Mouse (Mus musculus): Measurements from ENCODE around the gene Mysm1. TPM values are rescaled to one million over a fixed set of nuclear protein-coding genes. Genes with fewer than 3 reads are reported as not detected.

Mysm1 gene
- polyA plus RNA-seq, 1 experiment from 2014 or later = 25.2 TPM

DNA sequence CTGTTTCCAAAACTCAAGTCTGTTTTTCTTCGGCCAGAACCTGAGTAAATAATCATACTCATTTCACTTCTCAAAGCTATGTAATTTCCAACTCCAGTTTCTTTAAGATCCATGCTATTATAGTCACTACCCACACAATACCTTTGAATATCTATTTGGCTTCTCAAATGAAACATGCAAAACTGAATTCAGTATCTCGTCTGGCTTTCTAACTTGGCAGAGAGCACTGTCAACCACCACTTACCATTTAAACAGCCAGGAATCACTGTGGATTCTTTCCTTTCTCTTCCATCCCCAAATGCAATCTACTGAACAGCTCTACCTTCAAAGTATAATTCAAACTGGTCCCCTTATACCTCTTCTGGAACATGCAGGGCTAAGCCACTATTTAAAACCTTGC, 5.6 kb downstream of the Mysm1 start:
- 84% methylated on average over 2 of the region's 2 CpGs for WGBS
- H3K9ac ChIP-seq (replicated peaks; ENCODE audit: low read length) = no peak overlapping the region
- H3K9me3 ChIP-seq (ENCODE audit: low read length) = no peaks in the 10 kb centered on the region
- H3K36me3 ChIP-seq (ENCODE audit: insufficient read depth, low read length) = peaks cover 18% of the 10 kb centered on the region; the same call in 1 of the 2 replicates
- H3K4me3 ChIP-seq (ENCODE audit: low read length) = no peak overlapping the region
- no peak overlapping the region for H3K27ac ChIP-seq (ENCODE audit: low read length)
- H3K27me3 ChIP-seq (ENCODE audit: insufficient read depth, low read length) = no peaks in the 10 kb centered on the region
- ATAC-seq (ENCODE audit: low FRiP score, low TSS enrichment) = no peak
- H3K4me2 ChIP-seq (replicated peaks; ENCODE audit: low read depth, low read length) = no peak overlapping the region
- peaks cover 13% of the 10 kb centered on the region for H3K4me1 ChIP-seq (ENCODE audit: insufficient read depth, low read length)

GRCm38 (mm10) chr4:94952773-94953172, 26.1 kb downstream of the Mysm1 start:
- no peaks in the 10 kb centered on the region for H3K27me3 ChIP-seq (ENCODE audit: insufficient read depth, low read length)
- no peak overlapping the region for H3K27ac ChIP-seq (ENCODE audit: low read length)
- no peak overlapping the region for H3K4me2 ChIP-seq (replicated peaks; ENCODE audit: low read depth, low read length)
- no peaks in the 10 kb centered on the region for H3K4me1 ChIP-seq (ENCODE audit: insufficient read depth, low read length)
- peaks cover 47% of the 10 kb centered on the region for H3K36me3 ChIP-seq (ENCODE audit: insufficient read depth, low read length)
- 78% methylated on average over 3 of the region's 3 CpGs for WGBS
- no peak for ATAC-seq (ENCODE audit: low FRiP score, low TSS enrichment)
- H3K9ac ChIP-seq (replicated peaks; ENCODE audit: low read length) = no peak overlapping the region
- H3K4me3 ChIP-seq (ENCODE audit: low read length) = no peak overlapping the region
- H3K9me3 ChIP-seq (ENCODE audit: low read length) = no peaks in the 10 kb centered on the region

DNA sequence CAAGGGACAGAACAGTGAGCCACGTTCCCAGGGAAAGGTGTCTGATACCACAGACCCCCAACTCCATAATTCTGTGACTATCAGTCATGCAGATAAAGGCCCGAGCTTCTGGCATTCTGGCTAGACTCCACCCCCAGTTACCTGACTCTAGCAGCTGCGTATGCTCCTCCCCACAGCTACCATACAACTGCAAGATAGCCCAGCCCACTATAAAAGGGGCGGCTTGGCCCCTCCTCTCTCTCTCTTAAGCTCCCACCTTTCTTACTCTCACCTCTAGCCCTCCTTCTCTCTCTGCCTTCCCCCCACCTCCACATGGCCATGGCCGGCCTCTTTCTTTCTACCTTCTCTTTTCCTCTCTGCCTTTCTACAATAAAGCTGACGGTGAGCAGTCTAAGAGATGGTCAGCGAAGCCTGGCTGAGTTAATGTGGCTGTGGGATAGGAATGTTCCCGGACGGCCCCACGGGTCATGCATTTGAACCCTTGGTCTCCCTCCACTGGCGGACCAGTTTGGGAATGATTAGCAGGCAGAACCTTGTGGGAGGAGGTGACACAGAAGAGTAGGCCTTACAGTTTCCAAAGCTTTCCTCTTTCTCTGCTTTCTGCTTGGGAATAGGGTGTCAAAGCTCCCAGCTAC, 37.6 kb downstream of the Mysm1 start:
- ATAC-seq (ENCODE audit: low FRiP score, low TSS enrichment) = peak; percentile 97
- no peak overlapping the region for H3K9ac ChIP-seq (replicated peaks; ENCODE audit: low read length)
- no peak overlapping the region for H3K4me2 ChIP-seq (replicated peaks; ENCODE audit: low read depth, low read length)
- WGBS = 52% methylated on average over 11 of the region's 11 CpGs
- no peaks in the 10 kb centered on the region for H3K9me3 ChIP-seq (ENCODE audit: low read length)
- peaks cover 40% of the 10 kb centered on the region; the same call in 1 of the 2 replicates for H3K36me3 ChIP-seq (ENCODE audit: insufficient read depth, low read length)
- no peaks in the 10 kb centered on the region for H3K4me1 ChIP-seq (ENCODE audit: insufficient read depth, low read length)
- no peak overlapping the region for H3K4me3 ChIP-seq (ENCODE audit: low read length)
- no peaks in the 10 kb centered on the region for H3K27me3 ChIP-seq (ENCODE audit: insufficient read depth, low read length)
- H3K27ac ChIP-seq (ENCODE audit: low read length) = peak overlapping the region; percentile 88

- Histone ChIP-seq H3K4me3 (ENCODE audit: low read length) (no peak within 1 kb of the TSS), H3K36me3 (ENCODE audit: insufficient read depth, low read length) (no peaks in the 10 kb centered on the region), H3K4me1 (ENCODE audit: insufficient read depth, low read length) (no peaks in the 10 kb centered on the region), H3K27me3 (ENCODE audit: insufficient read depth, low read length) (no peaks in the 10 kb centered on the region), H3K9me3 (ENCODE audit: low read length) (no peaks in the 10 kb centered on the region), H3K27ac (ENCODE audit: low read length) (no peak within 1 kb of the TSS), H3K9ac (replicated peaks; ENCODE audit: low read length) (no peak within 1 kb of the TSS), H3K4me2 (replicated peaks; ENCODE audit: low read depth, low read length) (no peak within 1 kb of the TSS)
- no peak for ATAC-seq (ENCODE audit: low FRiP score, low TSS enrichment)
These were observed 50.2 kb downstream of the Mysm1 start, which contains the start of gene Eqtn for GRCm38 (mm10) chr4:94928743-94929142. Eqtn (minus strand) TSS chr4:94928843.

GRCm38 (mm10) chr4:94901780-94902179, 77.1 kb downstream of the Mysm1 start:
- Histone ChIP-seq H3K9me3 (ENCODE audit: low read length) (no peaks in the 10 kb centered on the region), H3K4me1 (ENCODE audit: insufficient read depth, low read length) (no peaks in the 10 kb centered on the region), H3K4me2 (replicated peaks; ENCODE audit: low read depth, low read length) (no peak overlapping the region), H3K27ac (ENCODE audit: low read length) (no peak overlapping the region), H3K4me3 (ENCODE audit: low read length) (no peak overlapping the region), H3K27me3 (ENCODE audit: insufficient read depth, low read length) (no peaks in the 10 kb centered on the region), H3K36me3 (ENCODE audit: insufficient read depth, low read length) (no peaks in the 10 kb centered on the region), H3K9ac (replicated peaks; ENCODE audit: low read length) (no peak overlapping the region)
- 61% methylated on average over 3 of the region's 3 CpGs for WGBS
- ATAC-seq (ENCODE audit: low FRiP score, low TSS enrichment) = no peak

DNA sequence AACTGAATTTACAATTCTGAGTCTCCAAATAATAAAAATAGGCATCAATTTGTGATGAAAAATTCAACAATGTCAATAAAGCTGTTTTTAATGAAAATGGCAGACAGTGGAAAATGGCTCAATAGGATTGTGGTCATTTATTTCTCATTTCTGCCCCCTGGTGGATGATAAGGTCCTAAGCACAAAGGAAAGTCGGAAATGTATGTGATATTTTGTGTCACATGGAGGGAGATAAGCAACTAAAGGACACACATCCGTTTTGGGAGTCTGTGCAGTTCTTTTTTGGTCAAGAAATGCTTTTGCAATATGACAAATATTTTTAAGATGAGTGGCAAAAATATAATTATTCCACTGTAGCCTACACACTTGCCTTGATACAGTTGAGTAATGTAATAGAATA, 78.2 kb downstream of the Mysm1 start:
- Histone ChIP-seq H3K4me2 (replicated peaks; ENCODE audit: low read depth, low read length) (no peak overlapping the region), H3K4me1 (ENCODE audit: insufficient read depth, low read length) (no peaks in the 10 kb centered on the region), H3K27me3 (ENCODE audit: insufficient read depth, low read length) (no peaks in the 10 kb centered on the region), H3K9ac (replicated peaks; ENCODE audit: low read length) (no peak overlapping the region), H3K36me3 (ENCODE audit: insufficient read depth, low read length) (no peaks in the 10 kb centered on the region), H3K27ac (ENCODE audit: low read length) (no peak overlapping the region), H3K4me3 (ENCODE audit: low read length) (no peak overlapping the region), H3K9me3 (ENCODE audit: low read length) (no peaks in the 10 kb centered on the region)
- ATAC-seq (ENCODE audit: low FRiP score, low TSS enrichment) = no peak
- WGBS = 22% methylated on average over 2 of the region's 2 CpGs

Other genes with a start within 250 kb of the Mysm1 start
- gene Tek, start 239.8 kb downstream of the Mysm1 start, polyA plus RNA-seq (2015; fragmentation: Nextera tagmentation; extraction: Ambion mirVana) = 41.3 and 44.3 TPM in 2 replicates
- not detected in 2 replicates for gene Eqtn, start 50.3 kb downstream of the Mysm1 start, polyA plus RNA-seq (2015; fragmentation: Nextera tagmentation; extraction: Ambion mirVana)
- gene Jun, start 73.1 kb upstream of the Mysm1 start, polyA plus RNA-seq (2015; fragmentation: Nextera tagmentation; extraction: Ambion mirVana) = 71.9 and 73.0 TPM in 2 replicates